Mouse (Mus musculus) midbrain, postnatal 0 days (tissue): ENCODE measurements at regions not wholly inside any gene's neighbourhood (a gene's known extent, or its start where the extent isn't known, plus 50 kb on each side); places are given as distances from the start of the nearest gene placed in this dataset.

ENCODE experiments used
- ATAC-seq: fragments of 200-750 bp; cut with Nextera tagmentation; 2 replicates; pipeline ENCODE4 v1.8.0; 2017; ENCODE audit warnings: moderate number of reproducible peaks, mild to moderate bottlenecking, moderate TSS enrichment, moderate library complexity; ENCODE audit not compliant: low FRiP score
- DNase-seq: peaks from one replicate; pipeline ENCODE4 v3.0.0-alpha.2; 2015; ENCODE audit warnings: low spot score
- H3K27ac ChIP-seq: fragments of 300-500 bp; sonication (generic); 2 replicates; pipeline ENCODE4 v1.5.1; 2014; ENCODE audit warnings: low read depth, mild to moderate bottlenecking, low read length, mixed read lengths
- H3K27me3 ChIP-seq: fragments of 300-500 bp; sonication (generic); 2 replicates; pipeline ENCODE4 v1.6.1; 2014; ENCODE audit warnings: low read length, control low read depth, mixed read lengths; ENCODE audit not compliant: insufficient read depth
- H3K36me3 ChIP-seq: fragments of 300-500 bp; sonication (generic); 2 replicates; pipeline ENCODE4 v1.6.1; 2014; ENCODE audit warnings: low read length, control low read depth, mixed read lengths; ENCODE audit not compliant: insufficient read depth
- H3K4me1 ChIP-seq: fragments of 300-500 bp; sonication (generic); 2 replicates; pipeline ENCODE4 v1.6.1; 2014; ENCODE audit warnings: mild to moderate bottlenecking, control low read depth, antibody characterized with exemption, low read length, mixed read lengths; ENCODE audit not compliant: insufficient read depth
- H3K4me2 ChIP-seq: fragments of 300-500 bp; sonication (generic); 2 replicates; pipeline ENCODE4 v1.6.1; 2014; ENCODE audit warnings: low read depth, mild to moderate bottlenecking, low read length, mixed read lengths; ENCODE audit not compliant: poor library complexity, severe bottlenecking
- H3K4me3 ChIP-seq: fragments of 300-500 bp; sonication (generic); 2 replicates; pipeline ENCODE4 v1.5.1; 2014; ENCODE audit warnings: low read depth, mild to moderate bottlenecking, low read length, moderate library complexity
- H3K9ac ChIP-seq: fragments of 300-500 bp; sonication (generic); replicated peaks from 2 replicates; pipeline ENCODE4 v1.6.1; 2014; ENCODE audit warnings: mild to moderate bottlenecking, low read length, moderate library complexity, mixed read lengths; ENCODE audit not compliant: poor library complexity, severe bottlenecking
- H3K9me3 ChIP-seq: fragments of 300-500 bp; sonication (generic); 2 replicates; pipeline ENCODE4 v1.6.1; 2016; ENCODE audit warnings: low read length, control low read depth
- CTCF ChIP-seq: IDR thresholded peaks from 2 replicates; pipeline ENCODE4 v1.5.1; 2016; ENCODE audit warnings: antibody characterized with exemption, mild to moderate bottlenecking
- WGBS: fragments of 180-500 bp; shearing (Covaris S2); extraction: QIAGEN DNeasy Blood & Tissue Kit; methylation state at CpG from one replicate; pipeline ENCODE4 v1.1.7; 2014; 5-methylcytosine and 5-hydroxymethylcytosine counted together

DNA sequence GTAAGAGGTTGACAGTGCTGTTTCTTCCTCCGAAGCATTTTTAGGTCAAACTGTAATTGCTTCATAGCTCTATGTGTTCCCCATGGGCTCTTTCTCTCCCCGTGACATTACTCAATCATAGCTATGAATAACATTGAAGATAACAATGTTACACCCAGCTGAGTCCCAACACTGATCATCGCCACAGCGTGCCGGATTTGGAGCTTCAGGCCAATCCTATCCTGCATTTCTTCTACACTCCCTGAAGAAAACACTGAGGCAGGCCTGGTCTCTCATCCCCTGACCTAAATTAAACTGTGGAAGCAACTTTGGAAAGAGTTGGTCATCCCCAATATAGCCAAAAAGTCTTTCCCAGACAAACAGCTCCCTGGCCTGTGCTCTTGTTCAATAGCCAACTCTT, 168.7 kb upstream of the Phyhipl start:
- H3K4me3 ChIP-seq = no peak overlapping the region
- H3K9me3 ChIP-seq = no peaks in the 10 kb centered on the region
- H3K27me3 ChIP-seq = no peaks in the 10 kb centered on the region
- WGBS = 76% methylated on average over 5 of the region's 5 CpGs
- ATAC-seq (no peak), DNase-seq (no peak)
- H3K36me3 ChIP-seq = no peaks in the 10 kb centered on the region
- TF ChIP-seq CTCF = no peak
- no peak overlapping the region for H3K27ac ChIP-seq
- no peak overlapping the region for H3K9ac ChIP-seq
- no peaks in the 10 kb centered on the region for H3K4me1 ChIP-seq
- H3K4me2 ChIP-seq = no peak overlapping the region

DNA sequence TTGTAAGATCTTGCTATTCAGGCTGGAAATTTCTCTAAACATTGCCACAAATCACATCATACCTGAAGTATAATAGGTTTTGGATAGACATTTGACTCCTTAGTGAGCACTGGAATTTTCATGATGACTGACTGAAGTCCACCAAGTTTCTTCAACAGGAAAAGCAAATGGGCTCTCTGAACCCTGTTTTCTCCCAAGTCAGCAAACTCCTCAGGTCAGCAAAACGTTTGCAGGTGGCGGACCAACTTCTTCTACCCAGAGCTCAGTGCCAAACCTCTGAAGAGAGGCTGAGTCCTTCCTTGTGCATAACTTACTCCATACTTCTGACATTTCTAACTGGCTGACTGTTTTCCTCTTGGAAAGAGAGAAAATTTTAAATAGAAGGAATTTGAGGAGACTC, 164.2 kb upstream of the Phyhipl start:
- TF ChIP-seq CTCF = no peak
- ATAC-seq (no peak), DNase-seq (no peak)
- Histone ChIP-seq H3K4me1 (no peaks in the 10 kb centered on the region), H3K36me3 (no peaks in the 10 kb centered on the region), H3K27me3 (no peaks in the 10 kb centered on the region), H3K9ac (no peak overlapping the region), H3K4me3 (no peak overlapping the region), H3K27ac (no peak overlapping the region), H3K9me3 (no peaks in the 10 kb centered on the region), H3K4me2 (no peak overlapping the region)
- WGBS = 81% methylated on average over 2 of the region's 2 CpGs

DNA sequence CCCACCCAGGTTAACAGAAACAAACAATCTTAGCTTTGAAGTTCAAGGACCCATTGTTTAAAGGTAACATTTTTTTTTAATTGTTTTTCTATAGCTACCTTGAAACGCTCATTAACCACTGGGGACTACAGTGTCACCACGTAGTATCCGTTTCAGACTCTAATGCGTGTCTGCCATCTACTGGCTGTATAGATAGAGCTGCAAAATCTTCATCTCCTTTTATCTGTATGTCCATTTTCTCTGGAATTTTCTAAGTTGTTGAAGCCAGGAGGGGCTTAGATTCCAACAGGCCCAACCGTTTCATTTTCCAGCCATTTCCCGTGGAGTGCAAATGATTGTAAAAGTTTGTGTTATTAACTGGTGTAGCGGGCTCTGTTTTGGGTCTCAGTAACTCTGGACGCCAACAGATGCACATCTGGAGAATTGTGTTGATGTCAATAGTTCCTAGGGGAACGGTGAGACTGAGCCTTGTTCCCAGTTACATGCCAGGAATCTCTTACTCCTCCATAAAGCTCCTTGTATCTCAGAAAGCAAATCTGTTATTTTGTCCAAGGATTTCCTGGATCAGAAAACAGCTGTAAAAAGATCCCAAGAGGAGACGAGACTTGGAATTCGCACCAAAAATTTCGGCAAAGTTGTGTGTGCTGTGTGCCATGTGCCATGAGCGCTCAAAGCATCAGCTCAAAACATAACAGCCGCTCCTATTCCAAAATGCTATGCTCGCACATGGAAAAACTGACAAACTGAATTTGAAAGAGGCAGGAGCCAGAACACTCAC, 158.8 kb upstream of the Phyhipl start:
- no peaks in the 10 kb centered on the region for H3K4me1 ChIP-seq
- no peak overlapping the region for H3K27ac ChIP-seq
- H3K9ac ChIP-seq = no peak overlapping the region
- ATAC-seq (no peak), DNase-seq (peak; percentile 85)
- peak; percentile 89 for TF ChIP-seq CTCF
- no peaks in the 10 kb centered on the region for H3K27me3 ChIP-seq
- no peak overlapping the region for H3K4me2 ChIP-seq
- WGBS = 64% methylated on average over 15 of the region's 15 CpGs
- no peaks in the 10 kb centered on the region for H3K9me3 ChIP-seq
- H3K36me3 ChIP-seq = no peaks in the 10 kb centered on the region
- no peak overlapping the region for H3K4me3 ChIP-seq

DNA sequence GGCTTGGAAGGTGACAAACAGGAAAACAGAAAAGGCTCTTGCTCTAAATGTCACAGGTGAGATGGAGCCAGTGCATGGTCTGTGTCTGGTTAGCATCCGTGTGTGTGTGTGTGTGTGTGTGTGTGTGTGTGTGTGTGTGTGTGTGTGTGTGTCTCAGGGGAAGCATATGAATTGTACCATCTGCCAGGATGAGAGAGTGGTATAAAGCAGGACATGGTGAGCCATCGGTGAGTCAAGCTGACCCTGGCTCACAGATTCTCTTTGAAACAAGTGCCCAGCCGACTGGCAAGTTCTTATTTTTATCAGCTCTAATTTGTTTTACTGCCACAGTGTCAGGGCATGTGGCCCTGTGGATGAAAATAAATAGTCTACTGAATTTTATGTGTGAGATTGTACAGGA, 153.6 kb upstream of the Phyhipl start:
- no peak for TF ChIP-seq CTCF
- 64% methylated on average over 3 of the region's 3 CpGs for WGBS
- H3K4me1 ChIP-seq = no peaks in the 10 kb centered on the region
- ATAC-seq (no peak), DNase-seq (no peak)
- H3K4me2 ChIP-seq = no peak overlapping the region
- H3K36me3 ChIP-seq = no peaks in the 10 kb centered on the region
- no peaks in the 10 kb centered on the region for H3K27me3 ChIP-seq
- no peak overlapping the region for H3K4me3 ChIP-seq
- no peak overlapping the region for H3K27ac ChIP-seq
- H3K9ac ChIP-seq = no peak overlapping the region
- no peaks in the 10 kb centered on the region for H3K9me3 ChIP-seq

DNA sequence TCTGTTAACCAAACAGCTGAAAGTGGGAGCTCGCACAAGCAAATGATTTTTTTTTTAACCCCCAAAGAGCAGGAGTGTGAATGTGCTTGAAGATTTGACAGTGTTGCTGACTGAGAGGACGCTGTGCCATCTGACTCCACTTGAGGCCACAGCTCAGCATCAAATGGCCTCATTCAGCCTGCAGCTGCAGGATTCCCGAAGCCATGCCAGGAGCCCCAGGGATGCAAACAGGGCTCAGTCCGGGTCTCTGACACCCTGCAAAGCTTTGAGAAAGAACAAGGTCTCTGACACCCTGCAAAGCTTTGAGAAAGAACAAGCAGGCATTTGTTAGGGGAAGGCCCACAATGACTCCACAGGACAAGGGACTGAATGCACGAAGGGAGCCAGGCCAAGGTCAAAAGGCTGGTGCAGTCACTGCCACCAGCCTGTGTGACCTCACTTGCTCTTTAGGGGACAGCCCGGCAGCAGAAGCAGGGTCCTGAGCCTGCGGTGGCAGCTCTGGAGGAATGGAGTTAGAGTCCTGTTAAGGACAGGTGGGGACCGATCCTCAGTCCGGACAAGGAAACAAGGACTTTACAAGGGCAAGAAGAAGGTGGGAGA, 151.1 kb upstream of the Phyhipl start:
- H3K4me3 ChIP-seq = no peak overlapping the region
- H3K36me3 ChIP-seq = no peaks in the 10 kb centered on the region
- H3K4me1 ChIP-seq = no peaks in the 10 kb centered on the region
- ATAC-seq (no peak), DNase-seq (peak; percentile 45)
- 42% methylated on average over 9 of the region's 9 CpGs for WGBS
- H3K9ac ChIP-seq = no peak overlapping the region
- no peak for TF ChIP-seq CTCF
- no peaks in the 10 kb centered on the region for H3K27me3 ChIP-seq
- no peak overlapping the region for H3K27ac ChIP-seq
- no peak overlapping the region for H3K4me2 ChIP-seq
- H3K9me3 ChIP-seq = no peaks in the 10 kb centered on the region

DNA sequence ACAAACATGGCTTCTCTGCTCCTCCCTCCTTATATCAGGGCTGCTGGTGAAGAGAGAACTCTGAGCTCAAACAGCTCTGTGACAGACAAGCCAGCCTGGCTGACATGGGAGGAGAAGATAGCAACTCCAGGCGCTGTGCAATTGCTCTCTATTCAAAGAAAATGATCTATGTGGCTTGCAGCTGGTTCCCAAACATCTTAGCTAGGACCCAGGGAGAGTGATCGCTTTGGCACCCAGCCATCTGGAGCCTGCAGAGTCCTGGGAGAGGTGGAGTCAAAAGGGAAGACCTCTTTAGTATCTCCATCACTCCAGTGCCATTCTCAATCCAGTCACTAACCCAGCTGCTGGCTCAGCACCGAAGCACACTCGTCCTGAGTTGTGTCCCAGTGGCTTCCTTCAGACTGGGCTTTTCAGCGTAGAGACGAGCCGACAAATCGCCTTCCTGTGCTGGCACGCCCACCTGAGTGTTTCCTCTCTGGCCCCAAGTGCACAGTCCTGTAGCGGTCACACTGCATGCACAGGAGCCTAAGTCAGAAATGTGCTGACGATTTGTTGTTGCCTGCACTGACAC, 145.1 kb upstream of the Phyhipl start:
- TF ChIP-seq CTCF = no peak
- H3K9ac ChIP-seq = 0 out of 2 replicates have a peak overlapping the region, but pooled peaks have one; percentile 19
- H3K36me3 ChIP-seq = no peaks in the 10 kb centered on the region
- no peaks in the 10 kb centered on the region for H3K4me1 ChIP-seq
- peak; percentile 28 for DNase-seq
- no peaks in the 10 kb centered on the region for H3K27me3 ChIP-seq
- no peak overlapping the region for H3K4me3 ChIP-seq
- H3K9me3 ChIP-seq = no peaks in the 10 kb centered on the region
- 61% methylated on average over 11 of the region's 11 CpGs for WGBS
- H3K27ac ChIP-seq = peak overlapping the region; percentile 67
- no peak overlapping the region for H3K4me2 ChIP-seq
- ATAC-seq = no peak
